Mouse (Mus musculus) heart, embryonic 16.5 days (tissue): Measurements from ENCODE around the gene Ano6. TPM values are rescaled to one million over a fixed set of nuclear protein-coding genes. Genes with fewer than 3 reads are reported as not detected.

ENCODE experiments used
- ATAC-seq: fragments of 200-750 bp; cut with Nextera tagmentation; replicated peaks from 2 replicates; pipeline ENCODE4 v1.8.0; 2017; ENCODE audit warnings: moderate number of reproducible peaks; ENCODE audit not compliant: insufficient read depth, low FRiP score; ENCODE audit errors: extremely low read depth
- H3K27ac ChIP-seq: fragments of 300-500 bp; sonication (generic); 2 replicates; pipeline ENCODE4 v1.5.1; 2014; ENCODE audit warnings: mild to moderate bottlenecking, low read length, control low read depth, moderate library complexity
- H3K27me3 ChIP-seq: fragments of 300-500 bp; sonication (generic); 2 replicates; pipeline ENCODE4 v1.6.1; 2014; ENCODE audit warnings: low read length, mixed read lengths; ENCODE audit not compliant: control insufficient read depth, insufficient read depth
- H3K36me3 ChIP-seq: fragments of 300-500 bp; sonication (generic); 2 replicates; pipeline ENCODE4 v1.6.1; 2014; ENCODE audit not compliant: control insufficient read depth, insufficient read depth
- H3K4me1 ChIP-seq: fragments of 300-500 bp; sonication (generic); 2 replicates; pipeline ENCODE4 v1.6.1; 2014; ENCODE audit warnings: low read length, mixed read lengths; ENCODE audit not compliant: control insufficient read depth, insufficient read depth
- H3K4me2 ChIP-seq: fragments of 300-500 bp; sonication (generic); 2 replicates; pipeline ENCODE4 v1.6.1; 2014; ENCODE audit warnings: low read depth, mild to moderate bottlenecking, control low read depth, low read length
- H3K4me3 ChIP-seq: fragments of 300-500 bp; sonication (generic); 2 replicates; pipeline ENCODE4 v1.5.1; 2014; ENCODE audit warnings: mild to moderate bottlenecking, control low read depth, low read length
- H3K9ac ChIP-seq: fragments of 300-500 bp; sonication (generic); 2 replicates; pipeline ENCODE4 v1.6.1; 2014; ENCODE audit warnings: low read length, control low read depth
- H3K9me3 ChIP-seq: fragments of 300-500 bp; sonication (generic); replicated peaks from 2 replicates; pipeline ENCODE4 v1.6.1; 2016; ENCODE audit warnings: low read length; ENCODE audit not compliant: control insufficient read depth
- WGBS: fragments of 180-500 bp; shearing (Covaris S2); extraction: QIAGEN DNeasy Blood & Tissue Kit; methylation state at CpG from one replicate; pipeline ENCODE4 v1.1.7; 2014; 5-methylcytosine and 5-hydroxymethylcytosine counted together
- polyA plus RNA-seq: library from polyadenylated mRNA; unstranded; fragments of >200 nt; fragmentation: Nextera tagmentation; extraction: Ambion mirVana; gene quantifications from 2 replicates; pipeline ENCODE4 v1.2.1, GENCODE M21; 2015

Ano6 gene
- polyA plus RNA-seq, 1 experiment from 2014 or later: 34.4 TPM

GRCm38 (mm10) chr15:95772861-95773836 lies 17.5 kb upstream of the Ano6 start:
- Histone ChIP-seq H3K36me3 (no peaks in the 10 kb centered on the region), H3K9ac (no peak overlapping the region), H3K4me3 (no peak overlapping the region), H3K27ac (no peak overlapping the region), H3K9me3 (no peaks in the 10 kb centered on the region), H3K4me1 (no peaks in the 10 kb centered on the region), H3K27me3 (no peaks in the 10 kb centered on the region), H3K4me2 (no peak overlapping the region)
- WGBS: 52% methylated on average over 14 of the region's 14 CpGs
- ATAC-seq: no peak

GRCm38 (mm10) chr15:95774197-95774596 lies 16.4 kb upstream of the Ano6 start:
- Histone ChIP-seq H3K27me3 (no peaks in the 10 kb centered on the region), H3K4me3 (no peak overlapping the region), H3K9me3 (no peaks in the 10 kb centered on the region), H3K4me2 (no peak overlapping the region), H3K9ac (no peak overlapping the region), H3K36me3 (no peaks in the 10 kb centered on the region), H3K4me1 (no peaks in the 10 kb centered on the region), H3K27ac (no peak overlapping the region)
- ATAC-seq: no peak
- 69% methylated on average over 6 of the region's 6 CpGs for WGBS

- no peak for ATAC-seq
- no peak overlapping the region for H3K27ac ChIP-seq
- H3K4me2 ChIP-seq: no peak overlapping the region
- no peak overlapping the region for H3K9ac ChIP-seq
- no peaks in the 10 kb centered on the region for H3K4me1 ChIP-seq
- no peak overlapping the region for H3K4me3 ChIP-seq
- H3K36me3 ChIP-seq: no peaks in the 10 kb centered on the region
- no peaks in the 10 kb centered on the region for H3K27me3 ChIP-seq
- 86% methylated on average over 9 of the region's 9 CpGs for WGBS
- H3K9me3 ChIP-seq: no peaks in the 10 kb centered on the region
These were observed 15.8 kb upstream of the Ano6 start for GRCm38 (mm10) chr15:95774674-95775414.

- Histone ChIP-seq H3K9me3 (no peaks in the 10 kb centered on the region), H3K27me3 (no peaks in the 10 kb centered on the region), H3K36me3 (no peaks in the 10 kb centered on the region), H3K4me2 (no peak overlapping the region), H3K4me3 (no peak overlapping the region), H3K4me1 (no peaks in the 10 kb centered on the region), H3K9ac (no peak overlapping the region), H3K27ac (no peak overlapping the region)
- no peak; the same call in 1 of the 2 replicates for ATAC-seq
- WGBS: 87% methylated on average over 2 of the region's 2 CpGs
These were observed 12.9 kb upstream of the Ano6 start for GRCm38 (mm10) chr15:95777743-95778142.

GRCm38 (mm10) chr15:95778710-95779109 lies 11.9 kb upstream of the Ano6 start:
- no peaks in the 10 kb centered on the region for H3K9me3 ChIP-seq
- H3K9ac ChIP-seq: no peak overlapping the region
- 84% methylated on average over 4 of the region's 4 CpGs for WGBS
- no peak for ATAC-seq
- H3K4me2 ChIP-seq: no peak overlapping the region
- H3K27me3 ChIP-seq: no peaks in the 10 kb centered on the region
- H3K36me3 ChIP-seq: no peaks in the 10 kb centered on the region
- H3K4me1 ChIP-seq: no peaks in the 10 kb centered on the region
- H3K4me3 ChIP-seq: no peak overlapping the region
- no peak overlapping the region for H3K27ac ChIP-seq

GRCm38 (mm10) chr15:95786624-95787023 lies 4.0 kb upstream of the Ano6 start:
- Histone ChIP-seq H3K27me3 (no peaks in the 10 kb centered on the region), H3K27ac (no peak overlapping the region), H3K36me3 (no peaks in the 10 kb centered on the region), H3K9ac (no peak overlapping the region), H3K4me3 (no peak overlapping the region), H3K4me1 (peaks cover 8% of the 10 kb centered on the region), H3K9me3 (peaks cover 4% of the 10 kb centered on the region; the same call in 1 of the 2 replicates), H3K4me2 (no peak overlapping the region)
- no peak for ATAC-seq
- 70% methylated on average over 4 of the region's 4 CpGs for WGBS

GRCm38 (mm10) chr15:95787578-95787977 lies 3.1 kb upstream of the Ano6 start:
- 59% methylated on average over 3 of the region's 3 CpGs for WGBS
- no peaks in the 10 kb centered on the region for H3K27me3 ChIP-seq
- H3K4me2 ChIP-seq: no peak overlapping the region
- H3K4me1 ChIP-seq: peaks cover 16% of the 10 kb centered on the region
- no peak overlapping the region for H3K9ac ChIP-seq
- H3K36me3 ChIP-seq: no peaks in the 10 kb centered on the region
- ATAC-seq: no peak
- H3K27ac ChIP-seq: no peak overlapping the region
- H3K9me3 ChIP-seq: peaks cover 4% of the 10 kb centered on the region; the same call in 1 of the 2 replicates
- H3K4me3 ChIP-seq: no peak overlapping the region

- Histone ChIP-seq H3K4me1 (peaks cover 35% of the 10 kb centered on the region), H3K4me3 (peak overlapping the region; percentile 67), H3K9me3 (no peaks in the 10 kb centered on the region), H3K36me3 (no peaks in the 10 kb centered on the region), H3K4me2 (peak overlapping the region; percentile 88), H3K27me3 (no peaks in the 10 kb centered on the region), H3K27ac (peak overlapping the region; percentile 87), H3K9ac (peak overlapping the region; percentile 92)
- peak; percentile 29 for ATAC-seq
- 19% methylated on average over 32 of the region's 32 CpGs for WGBS
These were observed 798 bp upstream of the Ano6 start for GRCm38 (mm10) chr15:95789562-95790528.
